Mouse (Mus musculus): ENCODE results near the gene Rufy2.
"Not testable (repeated sequence)": the region's sequence is repeated elsewhere in the genome, so short reads cannot be mapped to it uniquely, and the experiment has no call there.

Rufy2 gene

DNA sequence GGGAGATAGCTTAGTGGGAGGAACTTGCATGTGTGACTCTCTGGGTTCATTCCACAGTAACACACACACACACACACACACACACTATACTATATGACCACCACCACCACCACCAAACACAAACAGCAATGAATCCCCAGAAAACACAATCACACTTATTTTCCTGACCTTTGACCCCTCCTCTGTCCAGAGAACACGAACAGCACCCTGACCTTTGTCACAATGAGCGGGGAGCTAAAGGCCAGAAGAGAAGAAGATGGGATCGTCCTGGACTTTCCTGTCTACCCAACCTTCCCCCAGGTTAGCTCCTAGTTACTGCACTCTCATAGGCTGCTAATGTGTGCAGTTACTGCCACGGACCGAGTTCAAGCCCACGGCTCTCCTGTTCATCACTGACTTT is 72.0 kb downstream of the Rufy2 start:
- no peak for DNase-seq (ENCODE audit: low spot score in 2 of 2)

DNA sequence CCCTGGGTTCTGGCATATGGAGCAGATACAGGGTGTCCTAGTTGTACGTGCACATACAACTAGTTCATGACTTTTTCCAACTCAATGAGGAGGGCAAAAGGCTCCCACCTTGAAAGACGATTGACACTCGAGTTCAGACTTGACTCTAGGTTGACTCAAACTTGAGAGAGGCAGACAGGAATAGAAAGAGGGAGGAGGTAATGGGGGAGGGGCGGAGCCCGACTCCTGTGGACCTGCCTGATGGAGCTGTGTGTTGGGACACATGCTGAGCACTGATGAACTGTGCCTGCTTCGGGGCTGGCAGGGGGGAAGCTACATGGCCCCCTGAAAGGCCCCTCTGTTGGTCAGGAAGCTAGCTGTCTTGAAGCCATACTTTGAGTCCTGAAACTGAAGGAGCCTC is 73.0 kb downstream of the Rufy2 start:
- DNase-seq (ENCODE audit: low spot score in 2 of 2) = no peak

DNA sequence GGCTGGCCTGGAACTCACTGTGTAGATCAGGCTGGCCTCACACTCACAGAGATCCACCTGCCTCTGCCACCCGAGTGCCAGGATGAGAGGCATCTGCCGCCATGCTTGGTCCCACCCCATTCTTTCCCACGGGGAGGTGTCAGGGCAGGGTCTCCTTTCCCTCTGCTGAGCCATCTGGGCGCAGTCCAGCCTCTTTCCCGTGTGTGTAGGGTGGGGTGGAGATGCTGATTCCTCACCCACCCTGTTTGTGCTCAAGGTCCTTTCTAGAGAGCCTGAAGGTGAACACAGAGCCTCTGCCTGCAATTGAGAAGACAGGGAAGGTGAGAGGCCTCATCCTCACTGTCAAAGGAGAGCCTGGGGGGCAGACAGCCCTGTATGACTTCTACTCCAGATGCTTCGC is 74.0 kb downstream of the Rufy2 start:
- not testable (repeated sequence) for DNase-seq (ENCODE audit: low spot score in 2 of 2)

DNA sequence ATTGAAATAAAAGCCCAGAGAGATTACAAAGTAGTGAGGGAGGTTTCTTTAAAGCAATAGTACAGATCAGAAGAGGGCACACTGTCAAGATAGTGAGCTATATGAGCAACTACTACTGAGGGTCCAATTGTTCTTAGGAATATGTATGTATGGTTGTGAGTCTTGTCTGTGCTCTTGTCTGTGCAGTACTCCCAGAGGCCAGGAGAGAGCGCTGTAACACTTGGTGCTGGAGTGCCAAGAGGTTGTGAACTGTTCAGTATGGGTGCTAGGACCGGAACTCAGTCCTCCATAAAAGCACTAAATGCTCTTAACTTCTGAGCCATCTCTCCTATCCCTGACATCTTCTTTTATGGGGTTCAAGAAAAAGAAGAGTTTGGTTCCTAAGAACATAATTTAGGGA is 74.6 kb downstream of the Rufy2 start:
- DNase-seq (ENCODE audit: low spot score in 2 of 2) = no peak

DNA sequence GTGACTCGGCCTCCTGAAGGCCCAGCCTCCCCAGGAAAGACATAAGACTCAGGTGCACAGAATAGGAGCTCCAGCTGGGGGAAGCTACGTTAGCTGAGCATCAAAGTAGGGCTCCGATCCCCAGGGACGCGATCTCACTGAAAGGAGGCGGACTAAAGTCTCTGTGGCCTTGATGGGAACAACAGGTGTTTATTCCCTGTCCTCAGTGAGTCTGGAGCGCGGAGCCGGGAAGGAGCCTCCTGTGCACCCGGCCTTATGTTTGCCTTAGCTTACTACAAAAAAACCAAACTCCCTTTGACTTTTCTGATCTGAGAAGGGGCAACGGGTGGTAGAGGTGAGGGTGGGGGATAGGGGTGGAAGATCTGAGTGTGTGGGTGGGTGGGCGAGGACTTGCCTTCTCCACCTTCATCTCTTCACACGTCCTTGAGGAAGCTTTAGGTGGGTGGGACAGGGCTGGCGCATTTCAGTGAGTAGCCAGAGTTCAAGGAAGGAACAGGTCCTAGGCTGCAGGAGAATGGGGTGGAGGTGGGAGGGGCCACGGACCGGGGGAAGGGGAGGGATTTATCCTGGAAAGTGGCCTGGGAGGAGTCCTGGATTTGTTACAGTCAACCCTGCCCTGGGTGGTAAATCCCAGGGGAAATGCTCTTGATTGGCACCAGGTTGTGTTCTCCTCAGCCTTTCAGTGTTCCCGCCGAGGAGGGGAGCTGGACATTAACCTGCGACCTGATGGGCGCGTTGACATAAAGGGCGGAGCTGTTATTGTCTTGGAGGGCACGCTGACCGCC is 77.1 kb downstream of the Rufy2 start:
- DNase-seq (ENCODE audit: low spot score in 2 of 2) = no peak

DNA sequence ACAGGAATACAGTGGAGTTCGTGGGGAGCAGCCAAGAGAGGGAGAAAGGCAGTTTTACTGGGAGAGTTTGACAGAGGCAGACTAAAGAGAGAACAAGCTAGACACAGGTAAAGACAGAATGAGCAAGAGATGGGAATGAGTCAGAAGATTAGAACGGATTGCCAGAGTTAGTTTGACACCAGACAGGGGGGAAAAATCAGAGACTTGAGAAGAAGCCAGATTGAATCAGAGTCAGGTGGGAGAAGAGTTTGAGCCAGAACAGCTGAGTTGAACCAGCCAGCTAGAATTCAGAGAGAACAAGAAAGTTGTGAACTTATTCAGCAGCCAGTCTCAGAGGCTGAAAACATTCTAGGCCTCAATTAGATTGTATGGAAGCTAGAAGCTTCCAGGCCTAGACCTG is 79.8 kb downstream of the Rufy2 start, which contains the start of gene Pbld1:
Gene Pbld1 (plus strand): TSS at position 301 of the 400 bp plus-strand sequence.
- DNase-seq (ENCODE audit: low spot score in 2 of 2) = no peak

DNA sequence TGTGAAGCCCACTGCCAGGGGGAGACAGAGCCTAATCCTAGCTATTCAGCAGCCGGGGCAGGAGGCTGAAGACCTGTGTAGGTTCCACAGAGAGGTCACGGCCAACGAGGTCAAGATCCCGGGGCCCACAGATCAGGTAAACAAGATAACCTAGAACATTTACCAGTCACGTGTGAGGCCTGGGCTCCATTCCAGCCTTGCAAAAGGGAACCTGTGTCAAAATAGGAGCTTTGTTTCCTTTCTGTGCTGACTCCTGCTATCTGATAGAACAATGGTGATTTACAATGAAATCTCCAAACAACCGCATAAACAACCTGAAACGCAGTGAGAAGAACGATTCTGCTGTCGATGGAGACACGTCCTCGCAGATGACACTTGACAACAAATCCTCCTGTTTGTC is 80.4 kb downstream of the Rufy2 start:
- DNase-seq (ENCODE audit: low spot score in 2 of 2) = no peak

DNA sequence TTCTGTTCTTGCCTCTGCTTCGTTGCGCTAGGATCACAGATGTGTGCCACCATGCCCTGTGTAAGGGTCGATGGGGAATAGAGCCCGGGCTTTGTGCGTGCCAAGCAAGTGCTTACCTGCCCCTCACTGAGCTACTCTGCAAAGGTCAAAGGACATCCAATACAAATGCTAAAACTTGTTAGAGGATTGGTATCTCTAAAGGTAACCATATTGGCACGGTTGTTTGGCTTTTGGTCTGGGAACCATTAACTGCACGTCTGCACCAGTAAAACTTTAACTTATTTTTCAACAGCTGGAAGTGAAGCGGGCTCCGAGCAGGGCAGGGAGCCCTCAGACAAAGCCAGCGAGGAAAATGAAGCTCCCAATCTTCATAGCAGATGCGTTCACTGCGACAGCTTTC is 81.2 kb downstream of the Rufy2 start:
- DNase-seq (ENCODE audit: low spot score in 2 of 2) = no peak

DNA sequence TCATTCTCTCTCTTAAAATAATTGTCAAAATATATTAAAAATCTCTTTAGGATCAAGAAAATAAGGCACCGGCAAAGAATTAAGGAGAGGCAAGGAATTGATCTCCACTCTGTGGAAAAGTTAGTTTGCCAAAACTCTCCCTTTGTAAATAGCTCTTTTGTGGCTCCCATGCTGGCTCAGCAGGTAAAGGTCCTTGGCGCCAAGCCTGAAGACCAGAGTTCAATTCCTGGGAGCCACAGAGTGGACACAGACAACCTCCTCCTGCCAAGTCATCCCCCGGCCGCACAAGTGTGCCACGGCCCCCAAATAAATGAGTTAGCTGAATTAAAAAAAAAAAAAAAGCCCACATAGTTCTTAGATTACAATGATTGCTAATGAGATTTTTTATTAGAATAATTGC is 82.7 kb downstream of the Rufy2 start:
- DNase-seq (ENCODE audit: low spot score in 2 of 2) = no peak

DNA sequence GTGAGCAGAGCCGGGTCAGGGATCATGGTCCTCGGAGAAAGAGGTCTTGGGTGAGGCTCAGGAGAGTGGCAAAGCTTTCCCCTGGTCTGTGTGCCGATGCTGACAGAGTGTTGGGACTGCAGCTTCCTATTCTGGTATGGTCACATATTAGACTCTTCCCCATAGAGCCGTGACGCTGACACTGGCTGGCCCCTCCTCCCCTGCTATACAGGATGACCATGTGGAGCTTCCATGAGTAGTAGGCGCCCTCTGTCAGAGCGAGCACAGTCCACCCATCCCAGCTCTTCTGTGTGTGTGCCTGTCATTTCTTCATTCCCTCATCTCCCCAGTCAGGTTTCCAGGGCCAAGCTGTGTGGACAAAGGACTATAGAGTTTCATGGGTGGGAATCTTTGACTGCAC is 83.3 kb downstream of the Rufy2 start:
- DNase-seq (ENCODE audit: low spot score in 2 of 2) = no peak

DNA sequence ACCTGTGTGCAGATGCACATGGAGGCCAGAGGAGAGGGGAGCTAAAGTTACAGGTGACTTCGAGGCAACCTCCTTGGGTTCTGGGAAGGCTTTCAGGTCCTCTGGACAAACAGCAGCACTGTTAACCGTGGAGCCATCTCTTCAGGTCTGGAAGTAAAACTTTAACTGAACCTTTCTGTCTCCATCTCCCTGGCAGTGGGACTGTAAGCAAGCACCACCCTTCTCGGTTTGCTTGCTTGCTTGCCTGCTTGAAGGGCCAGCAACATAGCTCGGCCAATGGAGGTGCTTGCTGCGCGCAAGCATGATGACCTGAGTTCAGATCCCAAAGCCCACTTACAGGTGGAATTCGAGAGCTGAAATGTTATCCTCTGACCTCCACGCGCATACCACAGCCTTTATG is 84.5 kb downstream of the Rufy2 start:
- no peak for DNase-seq (ENCODE audit: low spot score in 2 of 2)

DNA sequence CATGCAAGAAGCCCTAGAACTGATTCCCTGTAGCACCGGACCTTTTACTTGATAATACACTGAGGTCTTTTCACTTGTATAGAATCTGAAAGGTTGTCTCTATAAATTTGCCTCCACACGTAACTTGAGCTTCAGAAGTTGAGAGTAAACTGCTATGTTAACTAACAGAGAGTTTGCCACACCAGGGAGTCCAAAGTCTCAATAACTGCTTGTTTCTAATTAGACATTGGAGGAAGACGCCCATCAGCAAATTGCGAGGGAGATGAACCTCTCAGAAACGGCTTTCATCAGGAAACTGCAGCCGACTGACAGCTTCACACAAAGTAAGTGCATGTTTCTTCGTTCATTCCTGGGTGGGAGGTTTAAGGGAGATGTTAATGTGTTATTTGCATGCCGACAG is 85.5 kb downstream of the Rufy2 start:
- DNase-seq (ENCODE audit: low spot score in 2 of 2) = no peak

DNA sequence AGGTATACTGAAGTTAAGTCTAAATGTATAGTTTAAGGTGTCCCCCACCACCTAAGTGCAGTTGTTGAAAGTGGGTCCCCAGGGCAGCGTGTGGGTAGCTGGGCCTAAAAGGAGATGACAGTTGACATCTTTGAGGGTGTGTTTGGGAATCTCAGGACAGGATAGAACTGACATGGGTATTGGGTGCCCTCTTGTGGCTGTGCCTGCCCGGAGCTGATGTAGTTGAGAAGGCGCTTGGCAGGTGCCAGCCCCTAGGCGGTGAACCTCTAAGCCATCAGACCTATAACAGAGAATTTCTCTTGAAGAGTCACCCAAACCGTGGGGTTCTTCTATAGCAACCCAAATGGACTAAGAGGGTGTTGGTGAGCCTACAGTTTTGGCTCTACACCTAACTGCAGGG is 86.0 kb downstream of the Rufy2 start:
- peak; percentile 54 to 81 for DNase-seq (ENCODE audit: low spot score in 2 of 2)

Data from cerebellum, postnatal 4 days (tissue).